Mouse (Mus musculus) liver, embryonic 15.5 days (tissue): ENCODE results near the gene Lgals12. TPM values are rescaled to one million over a fixed set of nuclear protein-coding genes. Genes with fewer than 3 reads are reported as not detected.

Experiments
- ATAC-seq: fragments of 200-750 bp; cut with Nextera tagmentation; 2 replicates; pipeline ENCODE4 v1.8.0; 2017; ENCODE audit warnings: moderate number of reproducible peaks, mild to moderate bottlenecking, moderate library complexity; ENCODE audit not compliant: insufficient read depth
- H3K27ac ChIP-seq: fragments of 300-500 bp; sonication (generic); replicated peaks from 2 replicates; pipeline ENCODE4 v1.5.1; 2015; ENCODE audit warnings: mild to moderate bottlenecking, inconsistent platforms
- H3K27me3 ChIP-seq: fragments of 300-500 bp; sonication (generic); 2 replicates; pipeline ENCODE4 v1.6.1; 2015; ENCODE audit warnings: mild to moderate bottlenecking, inconsistent platforms
- H3K36me3 ChIP-seq: fragments of 300-500 bp; sonication (generic); replicated peaks from 2 replicates; pipeline ENCODE4 v1.6.1; 2015; ENCODE audit warnings: moderate library complexity, mild to moderate bottlenecking, inconsistent platforms
- H3K4me1 ChIP-seq: fragments of 300-500 bp; sonication (generic); replicated peaks from 2 replicates; pipeline ENCODE4 v1.6.1; 2015; ENCODE audit warnings: inconsistent platforms
- H3K4me2 ChIP-seq: fragments of 300-500 bp; sonication (generic); 2 replicates; pipeline ENCODE4 v1.6.1; 2015; ENCODE audit warnings: moderate library complexity, mild to moderate bottlenecking, inconsistent platforms
- H3K4me3 ChIP-seq: fragments of 300-500 bp; sonication (generic); replicated peaks from 2 replicates; pipeline ENCODE4 v1.5.1; 2015; ENCODE audit warnings: mild to moderate bottlenecking, inconsistent platforms
- H3K9ac ChIP-seq: fragments of 300-500 bp; sonication (generic); 2 replicates; pipeline ENCODE4 v1.6.1; 2015; ENCODE audit warnings: moderate library complexity, mild to moderate bottlenecking, inconsistent platforms
- H3K9me3 ChIP-seq: fragments of 300-500 bp; sonication (generic); replicated peaks from 2 replicates; pipeline ENCODE4 v1.6.1; 2016; ENCODE audit warnings: inconsistent platforms
- WGBS: fragments of 180-500 bp; shearing (Covaris S2); methylation state at CpG from one replicate; pipeline ENCODE4 v1.1.7; 2015; ENCODE audit warnings: mixed read lengths; ENCODE audit not compliant: insufficient replicate concordance; 5-methylcytosine and 5-hydroxymethylcytosine counted together
- polyA plus RNA-seq: library from polyadenylated mRNA; unstranded; fragments of >200 nt; fragmentation: Nextera tagmentation; extraction: Ambion mirVana; gene quantifications from 2 replicates; pipeline ENCODE4 v1.2.1, GENCODE M21; 2015

Lgals12 gene
- polyA plus RNA-seq, 1 experiment from 2014 or later, result not detected

GRCm38 (mm10) chr19:7583101-7583500 is 23.9 kb downstream of the Lgals12 start:
- WGBS, result 55% methylated on average over 7 of the region's 7 CpGs
- Histone ChIP-seq H3K4me1 (peaks cover 8% of the 10 kb centered on the region; the same call in 1 of the 2 replicates), H3K9ac (no peak overlapping the region), H3K9me3 (0 out of 2 replicates have a peak, but pooled peaks cover 2% of the 10 kb centered on the region), H3K4me3 (no peak overlapping the region), H3K27me3 (no peaks in the 10 kb centered on the region), H3K36me3 (peaks cover 41% of the 10 kb centered on the region), H3K4me2 (no peak overlapping the region), H3K27ac (no peak overlapping the region)
- ATAC-seq, result no peak

GRCm38 (mm10) chr19:7581042-7581441 is 26.0 kb downstream of the Lgals12 start:
- H3K4me3 ChIP-seq, result no peak overlapping the region
- H3K9ac ChIP-seq, result no peak overlapping the region
- ATAC-seq, result peak; percentile 43
- H3K27me3 ChIP-seq, result no peaks in the 10 kb centered on the region
- H3K36me3 ChIP-seq, result peaks cover 28% of the 10 kb centered on the region
- H3K27ac ChIP-seq, result no peak overlapping the region; the same call in 1 of the 2 replicates
- peaks cover 8% of the 10 kb centered on the region; the same call in 1 of the 2 replicates for H3K4me1 ChIP-seq
- H3K4me2 ChIP-seq, result no peak overlapping the region; the same call in 1 of the 2 replicates
- 18% methylated on average over 5 of the region's 5 CpGs for WGBS
- no peaks in the 10 kb centered on the region for H3K9me3 ChIP-seq

DNA sequence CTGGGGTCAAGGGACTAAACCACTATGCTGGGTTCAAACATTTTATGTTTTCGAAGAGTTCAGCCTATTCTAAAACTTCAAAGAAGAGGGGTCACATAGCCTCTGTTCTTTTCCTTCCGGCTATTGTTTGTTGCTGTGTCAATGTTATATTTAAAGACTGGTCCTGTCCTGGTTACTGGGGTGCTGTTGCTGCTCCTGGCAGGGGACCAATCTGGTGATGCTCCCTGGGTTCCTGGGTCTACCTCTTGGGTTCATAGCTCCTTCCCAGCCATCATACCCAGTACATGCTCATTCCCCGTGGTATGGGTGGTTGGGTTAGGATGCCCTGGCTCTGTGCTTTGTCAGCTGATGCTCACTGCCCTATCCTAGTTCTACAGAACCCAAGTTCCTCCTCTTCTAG is 29.3 kb downstream of the Lgals12 start:
- H3K27me3 ChIP-seq, result no peaks in the 10 kb centered on the region
- no peak overlapping the region for H3K4me3 ChIP-seq
- no peak for ATAC-seq
- H3K27ac ChIP-seq, result no peak overlapping the region
- no peaks in the 10 kb centered on the region for H3K9me3 ChIP-seq
- WGBS, result 62% methylated on average over 3 of the region's 3 CpGs
- no peak overlapping the region for H3K9ac ChIP-seq
- H3K4me1 ChIP-seq, result peaks cover 8% of the 10 kb centered on the region; the same call in 1 of the 2 replicates
- peaks cover 26% of the 10 kb centered on the region for H3K36me3 ChIP-seq
- no peak overlapping the region for H3K4me2 ChIP-seq

- Histone ChIP-seq H3K4me3 (no peak overlapping the region), H3K36me3 (peaks cover 23% of the 10 kb centered on the region), H3K9ac (no peak overlapping the region), H3K27ac (no peak overlapping the region), H3K4me2 (no peak overlapping the region), H3K27me3 (no peaks in the 10 kb centered on the region), H3K9me3 (no peaks in the 10 kb centered on the region), H3K4me1 (peaks cover 2% of the 10 kb centered on the region; the same call in 1 of the 2 replicates)
- 85% methylated on average over 1 of the region's 1 CpGs for WGBS
- no peak for ATAC-seq
Measured at GRCm38 (mm10) chr19:7576180-7576579, 30.8 kb downstream of the Lgals12 start.

DNA sequence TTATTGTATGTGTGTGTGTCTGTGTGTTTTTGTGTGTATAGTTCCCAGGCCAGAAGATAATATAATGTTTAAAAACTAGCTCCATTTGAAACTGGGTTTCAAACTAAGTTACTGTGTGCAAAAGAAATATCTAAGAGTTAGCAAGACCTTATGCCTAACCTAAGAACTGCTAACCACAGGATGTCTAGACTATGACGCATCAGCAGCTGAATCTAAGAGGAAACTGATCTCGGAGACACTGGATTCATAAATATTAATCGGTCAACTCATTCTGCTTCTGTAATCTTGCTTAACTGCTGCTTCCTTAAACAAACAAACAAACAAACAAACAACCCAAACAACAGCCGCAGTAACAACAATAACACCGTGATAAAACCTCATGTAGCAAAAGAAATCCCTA is 37.3 kb downstream of the Lgals12 start:
- Histone ChIP-seq H3K4me2 (no peak overlapping the region), H3K27me3 (no peaks in the 10 kb centered on the region), H3K36me3 (no peaks in the 10 kb centered on the region), H3K27ac (no peak overlapping the region), H3K9me3 (no peaks in the 10 kb centered on the region), H3K4me1 (no peaks in the 10 kb centered on the region), H3K9ac (no peak overlapping the region), H3K4me3 (no peak overlapping the region)
- WGBS, result 42% methylated on average over 5 of the region's 5 CpGs
- no peak for ATAC-seq

DNA sequence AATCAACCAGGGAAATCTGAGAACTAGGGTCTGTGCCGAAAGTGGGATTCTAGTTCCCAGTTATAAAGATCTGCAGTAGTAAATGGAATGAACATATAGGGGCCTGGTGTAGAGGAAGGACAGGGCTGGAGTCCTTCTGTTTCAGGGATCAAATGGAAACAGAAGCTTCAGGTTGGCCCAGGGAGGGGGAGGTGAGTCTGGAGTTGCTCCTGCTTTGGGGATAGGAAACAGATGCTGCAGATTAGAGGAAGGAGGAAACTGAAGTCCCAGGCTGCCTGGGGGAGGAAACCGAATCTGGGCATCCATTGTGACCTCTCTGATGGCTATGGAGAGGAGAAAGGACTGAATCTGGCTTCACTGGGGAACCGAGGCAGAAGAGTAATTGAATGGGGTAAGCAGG is 38.6 kb downstream of the Lgals12 start:
- Histone ChIP-seq H3K36me3 (no peaks in the 10 kb centered on the region), H3K9ac (no peak overlapping the region), H3K27ac (no peak overlapping the region), H3K4me1 (0 out of 2 replicates have a peak, but pooled peaks cover 2% of the 10 kb centered on the region), H3K4me3 (no peak overlapping the region), H3K4me2 (no peak overlapping the region), H3K27me3 (no peaks in the 10 kb centered on the region), H3K9me3 (no peaks in the 10 kb centered on the region)
- no peak for ATAC-seq
- 18% methylated on average over 3 of the region's 3 CpGs for WGBS

GRCm38 (mm10) chr19:7566826-7567225 is 40.2 kb downstream of the Lgals12 start:
- 0 out of 2 replicates have a peak, but pooled peaks cover 4% of the 10 kb centered on the region for H3K4me1 ChIP-seq
- WGBS, result 72% methylated on average over 3 of the region's 3 CpGs
- ATAC-seq, result no peak
- no peaks in the 10 kb centered on the region for H3K27me3 ChIP-seq
- no peak overlapping the region for H3K4me2 ChIP-seq
- no peak overlapping the region for H3K27ac ChIP-seq
- H3K9me3 ChIP-seq, result no peaks in the 10 kb centered on the region
- H3K4me3 ChIP-seq, result no peak overlapping the region
- no peaks in the 10 kb centered on the region for H3K36me3 ChIP-seq
- no peak overlapping the region for H3K9ac ChIP-seq

DNA sequence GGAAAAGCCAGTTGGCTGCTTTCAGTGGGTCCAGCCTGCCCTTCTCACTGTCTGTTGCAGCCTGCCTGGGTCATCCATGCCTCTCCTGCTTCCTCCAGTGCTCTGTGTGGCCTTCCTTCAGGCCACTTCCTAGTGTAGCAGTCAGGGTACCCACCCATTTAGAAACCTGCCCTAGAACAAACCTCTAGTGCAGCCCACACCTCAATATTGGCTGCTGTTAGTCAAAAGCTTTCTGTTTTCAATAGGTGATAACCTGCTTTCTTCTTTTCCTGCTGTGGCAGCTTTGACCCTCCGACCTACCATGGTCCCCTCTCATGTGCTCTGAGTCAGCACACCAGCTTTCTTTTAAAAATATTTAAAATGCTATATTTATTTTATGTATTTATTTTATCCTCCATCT is 42.5 kb downstream of the Lgals12 start:
- Histone ChIP-seq H3K4me3 (no peak overlapping the region), H3K36me3 (peaks cover 4% of the 10 kb centered on the region; the same call in 1 of the 2 replicates), H3K27me3 (no peaks in the 10 kb centered on the region), H3K4me1 (0 out of 2 replicates have a peak, but pooled peaks cover 4% of the 10 kb centered on the region), H3K9ac (no peak overlapping the region), H3K9me3 (no peaks in the 10 kb centered on the region), H3K27ac (no peak overlapping the region), H3K4me2 (no peak overlapping the region)
- no peak for ATAC-seq
- 82% methylated on average over 1 of the region's 1 CpGs for WGBS

- Histone ChIP-seq H3K4me3 (no peak overlapping the region), H3K4me2 (no peak overlapping the region), H3K4me1 (peaks cover 8% of the 10 kb centered on the region; the same call in 1 of the 2 replicates), H3K9me3 (no peaks in the 10 kb centered on the region), H3K36me3 (peaks cover 6% of the 10 kb centered on the region; the same call in 1 of the 2 replicates), H3K27ac (no peak overlapping the region), H3K27me3 (no peaks in the 10 kb centered on the region), H3K9ac (no peak overlapping the region)
- WGBS, result 41% methylated on average over 2 of the region's 2 CpGs
- no peak for ATAC-seq
Measured at GRCm38 (mm10) chr19:7563676-7564075, 43.3 kb downstream of the Lgals12 start.

GRCm38 (mm10) chr19:7562601-7563129 is 44.3 kb downstream of the Lgals12 start:
- ATAC-seq, result no peak
- Histone ChIP-seq H3K9ac (no peak overlapping the region), H3K27ac (no peak overlapping the region), H3K9me3 (no peaks in the 10 kb centered on the region), H3K36me3 (peaks cover 6% of the 10 kb centered on the region; the same call in 1 of the 2 replicates), H3K27me3 (no peaks in the 10 kb centered on the region), H3K4me1 (peaks cover 10% of the 10 kb centered on the region; the same call in 1 of the 2 replicates), H3K4me3 (no peak overlapping the region), H3K4me2 (no peak overlapping the region)
- WGBS, result 83% methylated on average over 10 of the region's 10 CpGs

GRCm38 (mm10) chr19:7561456-7561855 is 45.5 kb downstream of the Lgals12 start:
- Histone ChIP-seq H3K9ac (no peak overlapping the region), H3K4me3 (no peak overlapping the region), H3K27ac (no peak overlapping the region), H3K4me2 (no peak overlapping the region), H3K36me3 (peaks cover 6% of the 10 kb centered on the region; the same call in 1 of the 2 replicates), H3K4me1 (peaks cover 21% of the 10 kb centered on the region), H3K27me3 (no peaks in the 10 kb centered on the region), H3K9me3 (no peaks in the 10 kb centered on the region)
- ATAC-seq, result no peak
- 57% methylated on average over 3 of the region's 3 CpGs for WGBS

DNA sequence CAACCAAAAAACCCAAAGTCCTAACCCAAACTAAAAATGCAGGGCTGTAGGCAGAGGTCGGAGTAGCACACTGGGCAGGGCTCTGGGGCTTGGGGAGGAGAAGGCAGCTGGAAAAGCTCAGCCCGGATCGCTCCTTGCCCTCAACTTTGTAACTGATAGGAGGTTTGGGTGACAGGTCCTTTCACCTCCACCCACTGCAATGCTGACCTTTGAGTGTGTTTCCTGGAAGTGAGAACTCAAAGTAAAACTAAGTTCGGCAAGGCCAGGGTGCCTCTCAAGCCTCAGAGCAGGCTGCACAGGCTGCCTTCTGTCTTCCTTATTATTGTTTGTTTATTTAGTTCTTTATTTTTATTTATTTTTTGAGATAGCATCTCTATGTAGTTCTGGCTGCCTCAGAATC is 47.0 kb downstream of the Lgals12 start:
- Histone ChIP-seq H3K36me3 (peaks cover 6% of the 10 kb centered on the region; the same call in 1 of the 2 replicates), H3K4me1 (peaks cover 24% of the 10 kb centered on the region), H3K27me3 (no peaks in the 10 kb centered on the region), H3K4me3 (no peak overlapping the region), H3K9me3 (no peaks in the 10 kb centered on the region), H3K27ac (no peak overlapping the region), H3K9ac (no peak overlapping the region), H3K4me2 (no peak overlapping the region)
- ATAC-seq, result no peak
- 65% methylated on average over 4 of the region's 4 CpGs for WGBS
